Comparison of ENCODE assay signal across 10 mouse cellular contexts in genomic region chr1:183056289-183056655, GRCm38 (mm10).
DNase-seq lines count a peak whose midpoint lies in the region; TF ChIP-seq lines count a peak whose summit lies in the region.
"Had no signal": no experiment of that assay in that cellular context is flagged by ENCODE, and none has a peak within 500 bp of the region (broad histone marks: within the 10 kb centered on the region; RNA-seq: fewer than 3 reads in every experiment).

No protein-coding gene starts in this region.

- TF ChIP-seq CTCF in lung, adult 2 months (IDR thresholded peaks at IDR 0.05; ENCODE audit: insufficient read depth, low read length), result no peak

- peak; percentile 56 for DNase-seq in adrenal gland, postnatal 14 days
- DNase-seq in adrenal gland, adult 8-10 months, result no peak
- DNase-seq in lung, adult 18-20 months, result peak; percentile 38 to 52
- DNase-seq in lung, adult 2 months, result no peak
- DNase-seq in heart, postnatal 14 days, result peak; percentile 55 to 65
- DNase-seq in left cerebral cortex, postnatal 4 days, result no peak
- DNase-seq in frontal cortex, postnatal 25 days (ENCODE audit: low spot score in 2 of 2), result no peak
- DNase-seq in right cerebral cortex, adult 18-20 months, result no peak
- DNase-seq: B cell, adult 2 months; liver, embryonic 13.5 days had no signal

- H3K4me1 ChIP-seq in lung, adult 2 months (ENCODE audit: control insufficient read depth, insufficient read depth, low read length), result no peaks in the 10 kb centered on the region
- H3K4me1 ChIP-seq: liver, embryonic 13.5 days had no signal

- intact Hi-C loops in heart, postnatal 14 days (cut with DNase I), result no loop called here
- intact Hi-C loops in left cerebral cortex, postnatal 4 days (cut with DNase I), result no loop called here

- 31% methylated on average over 3 of the region's 3 CpGs for WGBS in lung, adult 2 months

- TF ChIP-seq POLR2A in lung, adult 2 months (IDR thresholded peaks at IDR 0.05; ENCODE audit: borderline replicate concordance, extremely low read depth, low read depth, low read length), result no peak

- no peak overlapping the region for H3K4me3 ChIP-seq in lung, adult 2 months (replicated peaks; ENCODE audit: extremely low read depth, low read depth, low read length)
- H3K4me3 ChIP-seq: liver, embryonic 13.5 days had no signal

Comparison
In these comparisons a context has a peak if more than half of its experiments do, and no peak if none do; other contexts are left out.
1. DNase-seq: peak in adrenal gland, postnatal 14 days (single experiment), lung, adult 18-20 months (2 of 2) and heart, postnatal 14 days (2 of 2); none in adrenal gland, adult 8-10 months (single experiment), lung, adult 2 months (single experiment), left cerebral cortex, postnatal 4 days (single experiment), frontal cortex, postnatal 25 days (0 of 2) and right cerebral cortex, adult 18-20 months (single experiment).